Mouse (Mus musculus) brain, embryonic 14.5 days (tissue): ENCODE measurements around the gene Lsm11. TPM values are rescaled to one million over a fixed set of nuclear protein-coding genes. Genes with fewer than 3 reads are reported as not detected.
"Not testable (repeated sequence)": the region's sequence is repeated elsewhere in the genome, so short reads cannot be mapped to it uniquely, and the experiment has no call there.

ENCODE experiments used
- DNase-seq: peaks from one replicate; pipeline ENCODE4 v3.0.0-alpha.2; 2011; ENCODE audit warnings: low read depth
- CTCF ChIP-seq: fragments of 200-500 bp; IDR thresholded peaks from 2 replicates; pipeline ENCODE4 v1.5.1; 2012; ENCODE audit warnings: inconsistent platforms, mild to moderate bottlenecking, moderate library complexity, borderline replicate concordance; ENCODE audit not compliant: insufficient read depth, insufficient read length; ENCODE audit errors: extremely low read depth
- POLR2A ChIP-seq: fragments of 200-500 bp; IDR thresholded peaks from 2 replicates; pipeline ENCODE4 v1.6.1; 2012; ENCODE audit warnings: mild to moderate bottlenecking, inconsistent platforms, borderline replicate concordance; ENCODE audit not compliant: poor library complexity, insufficient read depth, insufficient read length, severe bottlenecking; ENCODE audit errors: extremely low read depth
- polyA plus RNA-seq: library from polyadenylated mRNA; depleted of rRNA; stranded (reverse); fragments of >200 nt; gene quantifications from 2 replicates; pipeline ENCODE4 v1.2.3, GENCODE M21; 2012; rRNA removed

Gene Lsm11
- polyA plus RNA-seq, 1 experiment, result 29.7 TPM

DNA sequence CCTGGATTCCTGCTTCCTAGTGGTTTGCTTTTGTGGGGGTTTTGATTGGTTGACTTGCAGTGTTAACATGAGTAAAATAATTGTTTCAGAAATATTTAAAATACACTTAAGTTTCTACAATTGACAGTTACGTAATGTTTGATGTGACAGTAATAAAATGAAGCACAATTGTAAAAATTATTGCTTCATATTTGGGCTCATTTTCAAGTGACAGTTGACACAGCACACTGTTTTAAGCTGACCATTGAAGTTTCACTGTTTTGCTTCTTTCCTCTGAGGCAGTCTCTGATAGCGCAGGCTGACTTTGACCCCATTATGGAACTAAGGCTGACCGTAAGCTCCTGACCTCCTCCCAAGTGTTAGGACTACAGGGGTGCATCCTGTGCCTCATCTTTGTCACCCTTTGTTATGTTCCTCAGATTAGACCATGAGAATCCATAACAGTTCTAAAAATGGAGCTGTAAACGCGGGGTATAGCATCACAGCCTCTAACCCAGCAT, 51.8 kb downstream of the Lsm11 start:
- no peak for DNase-seq
- TF ChIP-seq CTCF, result no peak
- TF ChIP-seq POLR2A, result no peak

DNA sequence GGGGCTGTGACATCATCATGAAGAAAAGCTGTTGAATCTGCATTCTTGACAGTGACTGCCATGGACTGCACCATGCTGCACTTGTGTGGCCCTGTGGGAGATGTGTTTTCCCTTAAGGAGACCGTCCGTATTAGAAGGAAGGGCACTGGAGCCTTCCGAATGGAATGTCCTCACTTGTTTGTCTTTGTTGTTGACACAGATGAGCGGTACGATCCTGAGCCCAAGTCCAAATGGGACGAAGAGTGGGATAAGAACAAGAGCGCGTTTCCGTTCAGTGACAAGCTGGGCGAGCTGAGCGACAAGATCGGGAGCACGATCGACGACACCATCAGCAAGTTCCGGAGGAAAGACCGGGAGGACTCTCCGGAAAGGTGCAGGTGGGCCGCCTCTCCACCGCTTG, 54.3 kb downstream of the Lsm11 start:
- TF ChIP-seq POLR2A (no peak), CTCF (no peak)
- DNase-seq, result no peak

- no peak for DNase-seq
- TF ChIP-seq CTCF, result no peak
- TF ChIP-seq POLR2A, result no peak
Observed at GRCm38 (mm10) chr11:45889981-45890380, 54.8 kb downstream of the Lsm11 start.

GRCm38 (mm10) chr11:45888471-45889030, 56.2 kb downstream of the Lsm11 start:
- TF ChIP-seq CTCF (no peak), POLR2A (no peak)
- DNase-seq, result no peak

DNA sequence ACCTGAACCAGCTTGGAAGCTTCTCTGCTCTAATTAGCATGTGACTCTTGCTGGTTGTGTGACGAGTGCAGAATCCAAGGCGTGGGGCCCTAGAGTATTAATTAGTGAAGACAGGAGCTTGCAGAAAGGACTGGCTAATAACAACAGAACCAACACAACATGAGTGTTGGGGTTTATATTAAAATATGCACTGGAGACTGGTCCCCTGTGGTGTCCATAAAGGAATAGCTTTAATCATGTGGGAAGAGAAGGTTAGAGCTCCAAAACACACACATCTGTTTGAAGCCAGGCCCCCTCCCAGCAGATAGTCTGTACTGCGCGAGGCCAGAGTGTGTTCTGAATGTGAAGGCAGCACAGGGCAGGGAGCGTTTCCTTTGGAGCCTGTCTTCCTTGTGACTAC, 58.1 kb downstream of the Lsm11 start:
- peak; percentile 83 for DNase-seq
- TF ChIP-seq POLR2A (no peak), CTCF (no peak)

DNA sequence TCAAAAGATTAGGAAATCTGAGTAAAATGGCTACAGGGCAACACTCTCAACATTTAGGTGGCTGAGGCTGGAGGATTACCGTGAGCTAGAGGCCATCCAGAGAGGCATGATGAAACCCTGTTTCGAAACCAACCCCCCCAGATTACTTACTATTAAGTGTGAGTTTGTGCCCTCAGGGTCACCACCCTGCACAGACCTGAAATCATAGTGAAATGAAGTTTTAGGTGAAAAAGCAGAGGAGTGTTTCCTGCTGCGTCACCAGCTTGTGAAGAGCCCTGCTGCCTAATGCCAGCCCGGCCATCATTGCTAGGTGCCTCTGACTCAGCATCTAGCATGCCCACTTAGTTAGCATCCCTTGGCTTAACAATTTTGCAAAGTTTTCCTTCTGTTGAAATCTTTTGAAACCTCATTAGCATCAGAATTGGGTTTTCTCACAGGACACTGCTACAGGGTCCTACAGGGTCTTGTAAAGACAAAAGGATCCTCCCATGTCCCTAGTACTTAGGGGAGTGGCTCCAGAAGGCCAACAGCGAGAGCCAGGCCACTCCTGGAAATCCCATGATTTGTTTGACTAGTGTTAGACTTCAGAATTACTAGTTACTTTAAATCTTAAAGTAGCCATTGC, 59.0 kb downstream of the Lsm11 start:
- DNase-seq, result no peak
- TF ChIP-seq POLR2A, result no peak
- TF ChIP-seq CTCF, result no peak

DNA sequence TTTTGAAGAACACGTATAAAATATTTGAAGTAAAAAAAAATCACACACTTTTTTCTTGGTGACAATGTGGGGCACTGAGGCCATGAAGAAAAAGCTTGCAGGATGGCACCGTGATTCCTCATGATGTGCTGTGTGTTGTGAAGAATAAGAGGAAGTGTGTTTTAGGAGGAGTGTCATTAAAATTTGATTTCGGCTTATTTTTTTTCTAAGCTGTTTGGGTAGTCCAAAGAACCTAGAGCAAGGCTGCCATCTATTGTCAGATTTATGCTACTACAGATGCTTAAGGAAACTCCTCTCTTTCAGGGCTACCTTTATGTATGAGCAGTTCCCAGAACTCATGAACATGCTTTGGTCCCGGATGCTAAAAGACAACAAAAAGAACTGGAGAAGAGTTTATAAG, 60.7 kb downstream of the Lsm11 start:
- DNase-seq, result peak; percentile 74
- TF ChIP-seq POLR2A (no peak), CTCF (peak; percentile 30; the same call in 1 of the 2 replicates)

DNA sequence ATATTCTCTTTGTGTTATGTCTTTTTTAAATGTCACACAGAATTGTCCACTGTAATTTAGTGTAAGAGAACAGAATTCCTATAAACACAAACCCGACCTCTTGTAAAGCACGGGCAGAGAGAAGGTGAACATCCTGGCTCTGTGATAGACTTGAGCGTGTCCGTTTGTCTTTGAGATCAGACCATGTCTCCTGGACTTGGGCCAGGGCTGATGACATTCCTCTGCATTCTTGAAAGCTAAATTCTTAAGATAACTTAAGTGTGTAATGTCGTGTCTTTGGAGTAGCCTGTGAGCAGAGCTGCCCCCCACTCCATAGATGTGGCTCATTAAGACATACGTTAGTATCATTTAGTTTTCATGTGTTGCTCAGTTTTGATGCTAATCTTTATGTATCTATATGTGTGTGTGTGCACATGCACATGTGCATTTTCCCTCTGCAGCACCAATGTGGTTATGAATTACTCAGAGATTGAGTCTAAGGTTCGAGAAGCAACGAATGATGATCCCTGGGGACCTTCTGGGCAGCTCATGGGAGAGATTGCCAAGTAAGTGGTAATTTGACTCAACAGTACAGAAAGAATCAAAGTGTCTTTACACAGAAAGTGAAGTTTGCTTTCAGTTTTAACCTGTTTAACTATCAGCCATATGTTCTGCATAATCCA, 61.3 kb downstream of the Lsm11 start:
- TF ChIP-seq POLR2A (no peak), CTCF (no peak)
- peak; percentile 25 for DNase-seq

DNA sequence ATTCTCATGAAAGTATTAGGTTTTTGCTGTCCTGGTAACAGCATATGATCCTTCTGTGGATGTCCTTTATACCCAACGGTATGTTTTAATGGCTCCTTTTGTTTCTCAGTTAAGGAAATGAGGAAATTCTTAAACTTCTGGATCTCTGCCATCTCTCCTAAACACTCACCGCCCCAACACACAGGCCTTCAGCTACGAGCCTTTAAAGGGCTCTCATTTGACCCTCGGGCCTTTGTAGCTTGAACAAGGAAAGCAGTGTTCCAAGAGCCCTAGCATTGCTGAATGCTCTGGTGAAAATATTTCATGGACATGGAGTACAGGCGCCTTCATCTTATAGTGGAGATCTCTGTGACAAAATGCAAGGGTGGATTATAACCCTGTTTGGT, 63.1 kb downstream of the Lsm11 start:
- peak; percentile 94 for DNase-seq
- TF ChIP-seq POLR2A, result no peak
- no peak for TF ChIP-seq CTCF

- TF ChIP-seq POLR2A (no peak), CTCF (peak; percentile 46; the same call in 1 of the 2 replicates)
- DNase-seq, result peak; percentile 91
Observed at GRCm38 (mm10) chr11:45881026-45881682, 63.6 kb downstream of the Lsm11 start.

DNA sequence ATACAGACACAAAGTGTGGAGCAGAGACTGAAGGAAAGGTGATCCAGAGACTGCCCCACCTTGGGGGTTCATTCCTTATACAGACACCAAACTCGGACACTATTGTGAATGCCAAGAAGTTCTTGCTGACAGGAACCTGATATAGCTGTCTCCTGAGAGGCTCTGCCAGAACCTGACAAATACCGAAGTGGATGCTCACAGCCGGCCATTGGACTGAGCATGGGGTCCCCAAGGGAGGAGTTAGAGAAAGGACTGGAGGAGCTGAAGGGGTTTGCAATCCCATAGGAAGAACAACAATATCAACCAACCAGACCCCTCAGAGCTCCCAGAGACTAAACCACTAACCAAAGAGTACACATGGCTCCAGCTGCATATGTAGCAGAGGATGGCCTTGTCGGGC, 65.4 kb downstream of the Lsm11 start:
- not testable (repeated sequence) for DNase-seq

Other genes with a start within 250 kb of the Lsm11 start
- gene Clint1, start 92.9 kb downstream of the Lsm11 start, polyA plus RNA-seq, result 53.5 and 59.4 TPM in 2 replicates
- gene Thg1l, start 10.6 kb upstream of the Lsm11 start, polyA plus RNA-seq, result 12.0 and 12.2 TPM in 2 replicates
- gene Sox30, start 35.4 kb upstream of the Lsm11 start, polyA plus RNA-seq, result 0.29 and 0.30 TPM in 2 replicates
- 4.6 and 6.3 TPM in 2 replicates for gene Gm12166, start 107.4 kb upstream of the Lsm11 start, polyA plus RNA-seq
- gene Adam19, start 111.1 kb upstream of the Lsm11 start, polyA plus RNA-seq, result 15.5 and 22.8 TPM in 2 replicates
- gene Nipal4, start 221.6 kb upstream of the Lsm11 start, polyA plus RNA-seq, result 0.59 and 0.83 TPM in 2 replicates